Mouse (Mus musculus): ENCODE measurements at regions not wholly inside any gene's neighbourhood (a gene's known extent, or its start where the extent isn't known, plus 50 kb on each side); places are given as distances from the start of the nearest gene placed in this dataset.
"Not testable (repeated sequence)": the region's sequence is repeated elsewhere in the genome, so short reads cannot be mapped to it uniquely, and the experiment has no call there.

GRCm38 (mm10) chr13:107784971-107785370 is 259.3 kb upstream of the Smim15 start:
- no peak for TF ChIP-seq POLR2A (IDR thresholded peaks at IDR 0.05; ENCODE audit: insufficient read depth, low read depth, low read length)
- TF ChIP-seq CTCF (IDR thresholded peaks at IDR 0.05; ENCODE audit: insufficient read depth, low read depth, low read length), result no peak
- H3K4me1 ChIP-seq (ENCODE audit: control insufficient read depth, insufficient read depth, low read length), result peaks cover 8% of the 10 kb centered on the region
- no peak overlapping the region for H3K4me3 ChIP-seq (ENCODE audit: insufficient read depth, low read depth, low read length)
- H3K27ac ChIP-seq (ENCODE audit: insufficient read depth, low read depth, low read length), result no peak overlapping the region
- 53% methylated on average over 5 of the region's 5 CpGs for WGBS

DNA sequence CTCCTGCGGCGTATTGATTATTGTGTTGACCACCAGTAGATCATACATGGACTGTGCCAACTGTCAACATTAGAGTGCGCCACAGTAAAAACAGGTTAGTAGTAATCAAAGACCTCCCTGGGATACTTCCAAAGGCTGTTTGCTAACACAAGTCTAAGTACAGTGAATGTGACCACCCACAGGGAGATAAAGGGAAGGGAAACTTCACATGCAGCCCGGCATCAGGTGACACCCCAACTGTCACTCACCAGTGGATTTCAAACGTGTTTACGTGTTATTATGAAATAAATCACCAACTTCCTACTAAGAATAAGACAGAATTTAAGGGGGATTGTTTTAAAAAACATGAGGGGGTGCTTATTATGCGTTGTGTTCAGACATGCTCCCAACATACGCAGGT is 262.5 kb upstream of the Smim15 start:
- H3K27ac ChIP-seq (ENCODE audit: insufficient read depth, low read depth, low read length), result no peak overlapping the region
- H3K4me3 ChIP-seq (ENCODE audit: insufficient read depth, low read depth, low read length), result no peak overlapping the region
- H3K4me1 ChIP-seq (ENCODE audit: control insufficient read depth, insufficient read depth, low read length), result peaks cover 8% of the 10 kb centered on the region; the same call in 1 of the 2 replicates
- WGBS, result 79% methylated on average over 8 of the region's 8 CpGs
- no peak for TF ChIP-seq CTCF (IDR thresholded peaks at IDR 0.05; ENCODE audit: insufficient read depth, low read depth, low read length)
- no peak for TF ChIP-seq POLR2A (IDR thresholded peaks at IDR 0.05; ENCODE audit: insufficient read depth, low read depth, low read length)

DNA sequence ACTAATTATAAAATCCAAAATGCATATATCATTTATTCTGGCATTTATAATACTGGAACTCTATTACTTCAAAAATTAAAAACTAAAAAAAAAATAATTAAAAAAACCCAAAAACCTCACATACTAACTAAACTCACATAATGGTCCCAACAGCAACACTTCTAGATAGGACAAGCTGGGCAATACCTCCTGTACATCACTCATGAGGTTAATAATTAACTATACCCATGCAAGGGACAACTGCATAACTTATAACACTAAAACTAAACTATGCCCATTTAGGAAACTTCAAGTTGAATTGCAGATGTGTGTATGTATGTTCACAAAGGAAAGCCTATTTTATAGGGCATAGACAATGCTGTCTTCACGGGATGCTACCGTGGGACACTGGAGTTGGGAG is 263.0 kb upstream of the Smim15 start:
- no peak overlapping the region for H3K4me3 ChIP-seq (ENCODE audit: insufficient read depth, low read depth, low read length)
- 92% methylated on average over 2 of the region's 2 CpGs for WGBS
- no peak for TF ChIP-seq CTCF (IDR thresholded peaks at IDR 0.05; ENCODE audit: insufficient read depth, low read depth, low read length)
- no peak for TF ChIP-seq POLR2A (IDR thresholded peaks at IDR 0.05; ENCODE audit: insufficient read depth, low read depth, low read length)
- H3K27ac ChIP-seq (ENCODE audit: insufficient read depth, low read depth, low read length), result no peak overlapping the region
- H3K4me1 ChIP-seq (ENCODE audit: control insufficient read depth, insufficient read depth, low read length), result peaks cover 11% of the 10 kb centered on the region; the same call in 1 of the 2 replicates

DNA sequence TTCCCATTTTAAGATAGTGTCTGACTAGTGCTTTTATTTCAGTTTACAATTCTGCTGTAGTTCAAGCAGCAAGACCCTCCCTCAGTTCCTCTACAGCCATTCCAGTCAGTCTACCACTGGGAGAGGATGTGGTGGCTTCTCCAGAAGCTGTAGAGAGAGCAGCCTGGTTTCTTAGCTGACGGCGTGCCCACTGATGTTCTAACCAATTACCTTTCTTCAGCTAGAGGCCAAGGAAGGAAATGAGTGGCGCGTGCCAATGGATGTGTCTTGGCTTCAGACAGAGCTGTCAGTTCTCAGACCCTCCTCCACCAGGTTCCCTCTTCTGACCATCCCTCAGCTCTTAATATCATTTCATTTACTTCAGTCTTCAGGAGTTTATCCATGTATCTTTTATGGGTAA is 264.7 kb upstream of the Smim15 start:
- H3K27ac ChIP-seq (ENCODE audit: insufficient read depth, low read depth, low read length), result no peak overlapping the region
- WGBS, result 88% methylated on average over 4 of the region's 4 CpGs
- H3K4me3 ChIP-seq (ENCODE audit: insufficient read depth, low read depth, low read length), result no peak overlapping the region
- TF ChIP-seq POLR2A (IDR thresholded peaks at IDR 0.05; ENCODE audit: insufficient read depth, low read depth, low read length) (no peak), CTCF (IDR thresholded peaks at IDR 0.05; ENCODE audit: insufficient read depth, low read depth, low read length) (no peak)
- H3K4me1 ChIP-seq (ENCODE audit: control insufficient read depth, insufficient read depth, low read length), result peaks cover 15% of the 10 kb centered on the region; the same call in 1 of the 2 replicates

- WGBS, result 87% methylated on average over 19 of the region's 19 CpGs
- H3K27ac ChIP-seq (ENCODE audit: insufficient read depth, low read depth, low read length); H3K4me1 ChIP-seq (ENCODE audit: control insufficient read depth, insufficient read depth, low read length); H3K4me3 ChIP-seq (ENCODE audit: insufficient read depth, low read depth, low read length): not testable (repeated sequence)
Observed at GRCm38 (mm10) chr13:107774499-107774898, 269.7 kb upstream of the Smim15 start.

DNA sequence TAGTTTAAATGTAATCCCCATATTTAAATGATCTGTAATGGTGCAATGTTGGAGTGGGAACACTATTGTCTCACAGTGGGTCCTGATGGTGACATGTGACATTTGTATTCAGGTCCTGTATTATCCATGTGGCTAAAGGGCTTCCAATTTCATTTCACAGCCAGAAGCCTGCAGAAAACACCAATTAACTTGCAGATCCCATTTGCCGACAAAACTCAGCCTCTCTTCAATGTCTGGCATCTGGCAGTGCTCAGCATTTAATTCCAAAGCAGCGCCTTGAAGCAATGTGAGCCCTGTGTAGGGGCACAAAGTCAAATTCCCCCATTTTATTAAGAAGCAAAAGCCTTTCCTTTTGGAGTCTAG is 277.0 kb upstream of the Smim15 start:
- H3K4me3 ChIP-seq (ENCODE audit: insufficient read depth, low read depth, low read length), result no peak overlapping the region
- peaks cover 25% of the 10 kb centered on the region for H3K4me1 ChIP-seq (ENCODE audit: control insufficient read depth, insufficient read depth, low read length)
- WGBS, result 18% methylated on average over 2 of the region's 2 CpGs
- TF ChIP-seq CTCF (IDR thresholded peaks at IDR 0.05; ENCODE audit: insufficient read depth, low read depth, low read length) (no peak), POLR2A (IDR thresholded peaks at IDR 0.05; ENCODE audit: insufficient read depth, low read depth, low read length) (no peak)
- peak overlapping the region; percentile 31 for H3K27ac ChIP-seq (ENCODE audit: insufficient read depth, low read depth, low read length)

GRCm38 (mm10) chr13:107766397-107767261 is 277.6 kb upstream of the Smim15 start:
- 26% methylated on average over 13 of the region's 13 CpGs for WGBS
- Histone ChIP-seq H3K27ac (ENCODE audit: insufficient read depth, low read depth, low read length) (no peak overlapping the region), H3K4me1 (ENCODE audit: control insufficient read depth, insufficient read depth, low read length) (peaks cover 27% of the 10 kb centered on the region), H3K4me3 (ENCODE audit: insufficient read depth, low read depth, low read length) (no peak overlapping the region)
- no peak for TF ChIP-seq POLR2A (IDR thresholded peaks at IDR 0.05; ENCODE audit: insufficient read depth, low read depth, low read length)
- no peak for TF ChIP-seq CTCF (IDR thresholded peaks at IDR 0.05; ENCODE audit: insufficient read depth, low read depth, low read length)

DNA sequence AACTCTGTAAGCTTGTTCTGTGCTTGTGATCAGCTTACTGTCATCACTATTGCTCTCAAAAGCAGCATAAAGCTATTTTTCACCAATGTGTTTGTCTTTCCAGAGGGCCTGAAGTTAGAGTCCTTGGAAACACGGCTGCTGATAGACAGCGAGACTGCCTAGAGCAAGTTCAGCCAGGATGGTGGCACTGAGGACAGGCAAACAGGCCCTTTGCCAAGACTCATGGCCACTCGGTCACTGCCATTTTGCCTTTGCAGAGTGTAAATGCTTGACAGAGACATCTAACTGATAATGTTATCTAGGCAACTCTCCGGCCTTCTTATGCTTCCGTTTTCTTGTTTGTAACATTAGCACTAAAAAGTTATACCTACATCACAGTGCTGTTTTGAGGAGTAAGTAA is 280.3 kb upstream of the Smim15 start:
- WGBS, result 91% methylated on average over 5 of the region's 5 CpGs
- TF ChIP-seq CTCF (IDR thresholded peaks at IDR 0.05; ENCODE audit: insufficient read depth, low read depth, low read length), result no peak
- no peak for TF ChIP-seq POLR2A (IDR thresholded peaks at IDR 0.05; ENCODE audit: insufficient read depth, low read depth, low read length)

DNA sequence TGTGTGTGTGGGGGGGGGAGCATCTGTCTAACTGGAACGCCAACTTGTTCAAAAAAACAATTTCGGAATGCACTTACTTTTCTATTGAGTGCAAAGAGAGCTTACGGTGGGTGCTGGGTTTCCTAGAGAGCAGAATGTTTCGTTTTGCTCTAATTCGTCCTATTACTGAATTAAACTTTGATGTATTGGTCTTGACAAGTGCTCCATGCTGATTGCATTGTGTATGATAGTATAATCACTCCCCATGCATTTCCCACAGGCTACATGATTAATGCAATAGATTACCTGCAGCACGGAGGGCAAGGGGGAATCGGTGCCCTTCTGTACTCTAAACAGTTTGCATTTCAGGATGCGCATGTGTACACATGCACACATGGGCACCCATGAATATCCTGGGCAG is 283.7 kb upstream of the Smim15 start:
- peaks cover 13% of the 10 kb centered on the region for H3K4me1 ChIP-seq (ENCODE audit: control insufficient read depth, insufficient read depth, low read length)
- WGBS, result 85% methylated on average over 8 of the region's 8 CpGs
- H3K27ac ChIP-seq (ENCODE audit: insufficient read depth, low read depth, low read length), result no peak overlapping the region
- TF ChIP-seq CTCF (IDR thresholded peaks at IDR 0.05; ENCODE audit: insufficient read depth, low read depth, low read length) (no peak), POLR2A (IDR thresholded peaks at IDR 0.05; ENCODE audit: insufficient read depth, low read depth, low read length) (no peak)
- no peak overlapping the region for H3K4me3 ChIP-seq (ENCODE audit: insufficient read depth, low read depth, low read length)

More for the DNA sequence above, 280.3 kb upstream of the Smim15 start:
- H3K27ac ChIP-seq (ENCODE audit: insufficient read depth, low read depth, low read length), result no peak overlapping the region
- peaks cover 23% of the 10 kb centered on the region for H3K4me1 ChIP-seq (ENCODE audit: control insufficient read depth, insufficient read depth, low read length)
- no peak overlapping the region for H3K4me3 ChIP-seq (ENCODE audit: insufficient read depth, low read depth, low read length)
